Mouse (Mus musculus): Measurements from ENCODE around the gene Sp6. TPM values are rescaled to one million over a fixed set of nuclear protein-coding genes. Genes with fewer than 3 reads are reported as not detected.

Sp6 gene
- 10 to 100 TPM; 26.1 to 30.2 TPM for polyA plus RNA-seq (2017; shearing (Covaris generic))

GRCm38 (mm10) chr11:97013121-97013670, at the start of gene Sp6:
Sp6 (plus strand) TSS chr11:97013394.

GRCm38 (mm10) chr11:96982859-96983258, 30.3 kb upstream of the Sp6 start, which contains the start of gene Sp2:
Sp2 (minus strand) TSS chr11:96982959.

GRCm38 (mm10) chr11:97029686-97030417, 16.7 kb downstream of the Sp6 start, which contains the start of gene Scrn2:
Scrn2 (plus strand) TSS chr11:97029938.

GRCm38 (mm10) chr11:97041022-97041899, 28.1 kb downstream of the Sp6 start, which contains the start of the genes Lrrc46 and Mrpl10:
Lrrc46 (minus strand) TSS chr11:97041407.
Mrpl10 (plus strand) TSS chr11:97041560.

GRCm38 (mm10) chr11:97050216-97050943, 37.2 kb downstream of the Sp6 start, which contains the start of gene Osbpl7:
Osbpl7 (plus strand) TSS chr11:97050628.

Other genes starting within 250 kb of the Sp6 start
- gene Snx11, start 235.8 kb upstream of the Sp6 start, polyA plus RNA-seq (2017; shearing (Covaris generic)): 10 to 100 TPM; 28.6 to 33.7 TPM
- 10 to 100 TPM; 33.8 to 37.7 TPM for gene Cbx1, start 224.3 kb upstream of the Sp6 start, polyA plus RNA-seq (2017; shearing (Covaris generic))
- 10 to 100 TPM; 50.4 to 79.6 TPM for gene Nfe2l1, start 183.4 kb upstream of the Sp6 start, polyA plus RNA-seq (2017; shearing (Covaris generic))
- 1 to 10 TPM in 1 of 2 experiments, not detected in 1; 8.0 TPM for gene Copz2, start 163.5 kb upstream of the Sp6 start, polyA plus RNA-seq (2017; shearing (Covaris generic))
- gene Cdk5rap3, start 96.9 kb upstream of the Sp6 start, polyA plus RNA-seq (2017; shearing (Covaris generic)): 10 to 100 TPM; 64.1 to 95.4 TPM
- under 1 TPM; 0.48 to 0.70 TPM for gene Prr15l, start 85.3 kb upstream of the Sp6 start, polyA plus RNA-seq (2017; shearing (Covaris generic))
- 10 to 100 TPM; 32.8 to 42.0 TPM for gene Pnpo, start 69.4 kb upstream of the Sp6 start, polyA plus RNA-seq (2017; shearing (Covaris generic))
- gene Sp2, start 30.4 kb upstream of the Sp6 start, polyA plus RNA-seq (2017; shearing (Covaris generic)): 10 to 100 TPM; 53.2 to 80.2 TPM
- gene Scrn2, start 16.5 kb downstream of the Sp6 start, polyA plus RNA-seq (2017; shearing (Covaris generic)): 10 to 100 TPM in 1 of 2 experiments, 1 to 10 TPM in 1; 8.8 to 14.8 TPM
- gene Lrrc46, start 28.0 kb downstream of the Sp6 start, polyA plus RNA-seq (2017; shearing (Covaris generic)): under 1 TPM; 0.16 to 0.98 TPM
- 10 to 100 TPM; 74.3 TPM for gene Mrpl10, start 28.2 kb downstream of the Sp6 start, polyA plus RNA-seq (2017; shearing (Covaris generic))
- gene Osbpl7, start 37.2 kb downstream of the Sp6 start, polyA plus RNA-seq (2017; shearing (Covaris generic)): 10 to 100 TPM; 30.6 to 33.7 TPM
- 10 to 100 TPM; 31.0 to 50.0 TPM for gene Tbx21, start 101.9 kb downstream of the Sp6 start, polyA plus RNA-seq (2017; shearing (Covaris generic))
- 1 to 10 TPM in 1 of 2 experiments, under 1 TPM in 1; 0.30 to 1.1 TPM for gene Tbkbp1, start 138.1 kb downstream of the Sp6 start, polyA plus RNA-seq (2017; shearing (Covaris generic))
- gene Kpnb1, start 174.5 kb downstream of the Sp6 start, polyA plus RNA-seq (2017; shearing (Covaris generic)): 10 to 100 TPM; 22.6 to 25.1 TPM